Mouse (Mus musculus) thymus, adult 2 months (tissue): ENCODE measurements around the gene Olfr1357.

Source experiments
- CTCF ChIP-seq: fragments of 200-500 bp; IDR thresholded peaks from 2 replicates; pipeline ENCODE4 v1.5.1; 2012; ENCODE audit warnings: mild to moderate bottlenecking, control low read depth, low read length, moderate library complexity, borderline replicate concordance; ENCODE audit not compliant: control insufficient read depth, poor library complexity, insufficient read depth; ENCODE audit errors: extremely low read depth
- POLR2A ChIP-seq: fragments of 200-500 bp; IDR thresholded peaks from 2 replicates; pipeline ENCODE4 v1.6.1; 2012; ENCODE audit warnings: mild to moderate bottlenecking, low read length, control low read depth, moderate library complexity; ENCODE audit not compliant: control insufficient read depth, poor library complexity, insufficient read depth; ENCODE audit errors: extremely low read depth

DNA sequence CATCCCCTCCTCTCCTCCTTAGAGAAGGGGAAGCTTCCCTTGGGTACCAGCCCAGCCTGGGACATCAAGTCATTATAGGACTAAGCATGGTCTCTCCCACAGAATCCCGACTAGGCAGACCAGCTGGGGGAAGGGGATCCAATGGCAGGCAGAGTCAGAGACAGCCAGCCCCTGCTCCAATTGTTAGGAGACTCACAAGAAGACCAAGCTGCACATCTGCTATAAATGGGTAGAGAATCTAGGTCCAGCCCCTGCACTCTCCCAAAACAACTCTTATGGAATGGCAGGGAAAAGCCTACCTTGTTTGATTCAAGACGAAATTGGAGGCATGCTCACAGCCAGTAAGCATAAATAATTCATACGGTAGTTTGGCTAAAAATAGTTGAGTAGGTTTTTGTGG, 44.6 kb downstream of the Olfr1357 start:
- TF ChIP-seq POLR2A = no peak
- TF ChIP-seq CTCF = no peak
